Mouse (Mus musculus): ENCODE measurements around the gene Wipi2.

- no peak for TF ChIP-seq CTCF (IDR thresholded peaks at IDR 0.05; ENCODE audit: borderline replicate concordance, control insufficient read depth, extremely low read depth, insufficient read depth, low read length, poor library complexity)
- TF ChIP-seq POLR2A (IDR thresholded peaks at IDR 0.05; ENCODE audit: control insufficient read depth, extremely low read depth, insufficient read depth, low read length, poor library complexity): no peak
Measured at GRCm38 (mm10) chr5:142615638-142616037, 11.9 kb upstream of the Wipi2 start.

Measured in thymus, adult 2 months (tissue).